Mouse (Mus musculus): ENCODE measurements at regions not wholly inside any gene's neighbourhood (a gene's known extent, or its start where the extent isn't known, plus 50 kb on each side); places are given as distances from the start of the nearest gene placed in this dataset.

GRCm38 (mm10) chr4:89508103-89508763, 171.0 kb upstream of the Dmrta1 start:
- intact Hi-C loops (cut with DNase I) = no loop called here

- intact Hi-C loops (cut with DNase I) = no loop called here
Observed at GRCm38 (mm10) chr4:89505368-89505819, 173.8 kb upstream of the Dmrta1 start.

GRCm38 (mm10) chr4:89500232-89500631, 179.0 kb upstream of the Dmrta1 start:
- intact Hi-C loops (cut with DNase I) = no loop called here

GRCm38 (mm10) chr4:89490947-89491346, 180.1 kb upstream of the Cdkn2b start:
- intact Hi-C loops (cut with DNase I) = no loop called here

GRCm38 (mm10) chr4:89487416-89488165, 176.8 kb upstream of the Cdkn2b start:
- intact Hi-C loops (cut with DNase I) = no loop called here

- intact Hi-C loops (cut with DNase I) = no loop called here
Observed at GRCm38 (mm10) chr4:89486963-89487362, 176.1 kb upstream of the Cdkn2b start.

GRCm38 (mm10) chr4:89485981-89486531, 175.2 kb upstream of the Cdkn2b start:
- intact Hi-C loops (cut with DNase I) = no loop called here

- intact Hi-C loops (cut with DNase I) = no loop called here
Observed at GRCm38 (mm10) chr4:89478646-89479237, 167.9 kb upstream of the Cdkn2b start.

GRCm38 (mm10) chr4:89475848-89476247, 165.0 kb upstream of the Cdkn2b start:
- intact Hi-C loops (cut with DNase I) = no loop called here

- intact Hi-C loops (cut with DNase I) = no loop called here
Observed at GRCm38 (mm10) chr4:89474836-89475541, 164.2 kb upstream of the Cdkn2b start.

- intact Hi-C loops (cut with DNase I) = no loop called here
Observed at GRCm38 (mm10) chr4:89471426-89471825, 160.6 kb upstream of the Cdkn2b start.

GRCm38 (mm10) chr4:89470756-89471155, 159.9 kb upstream of the Cdkn2b start:
- intact Hi-C loops (cut with DNase I) = no loop called here

GRCm38 (mm10) chr4:89469883-89470282, 159.0 kb upstream of the Cdkn2b start:
- intact Hi-C loops (cut with DNase I) = no loop called here

- intact Hi-C loops (cut with DNase I) = no loop called here
Observed at GRCm38 (mm10) chr4:89469406-89469805, 158.6 kb upstream of the Cdkn2b start.

GRCm38 (mm10) chr4:89466766-89467165, 155.9 kb upstream of the Cdkn2b start:
- intact Hi-C loops (cut with DNase I) = no loop called here

- intact Hi-C loops (cut with DNase I) = no loop called here
Observed at GRCm38 (mm10) chr4:89463121-89463520, 152.3 kb upstream of the Cdkn2b start.

GRCm38 (mm10) chr4:89460170-89460762, 149.4 kb upstream of the Cdkn2b start:
- intact Hi-C loops (cut with DNase I) = no loop called here

- intact Hi-C loops (cut with DNase I) = no loop called here
Observed at GRCm38 (mm10) chr4:89459346-89459666, 148.5 kb upstream of the Cdkn2b start.

- intact Hi-C loops (cut with DNase I) = no loop called here
Observed at GRCm38 (mm10) chr4:89458628-89459345, 147.9 kb upstream of the Cdkn2b start.

- intact Hi-C loops (cut with DNase I) = no loop called here
Observed at GRCm38 (mm10) chr4:89457861-89458260, 147.0 kb upstream of the Cdkn2b start.

- intact Hi-C loops (cut with DNase I) = no loop called here
Observed at GRCm38 (mm10) chr4:89454926-89455325, 144.1 kb upstream of the Cdkn2b start.
